11 mouse cellular contexts compared by ENCODE assay signal in genomic region chr7:99618860-99619259, GRCm38 (mm10). TPM values are rescaled to one million over a fixed set of nuclear protein-coding genes. Genes with fewer than 3 reads are reported as not detected.
DNase-seq lines count a peak whose midpoint lies in the region; ATAC-seq and TF ChIP-seq lines count a peak whose summit lies in the region.
"Had no signal": no experiment of that assay in that cellular context is flagged by ENCODE, and none has a peak within 500 bp of the region (broad histone marks: within the 10 kb centered on the region; RNA-seq: fewer than 3 reads in every experiment).

No protein-coding gene starts in this region.

- H3K9ac ChIP-seq in embryonic facial prominence, embryonic 14.5 days (ENCODE audit: low read depth, low read length) = no peak overlapping the region
- H3K9ac ChIP-seq: heart, embryonic 13.5 days had no signal

- H3K4me2 ChIP-seq in embryonic facial prominence, embryonic 14.5 days (ENCODE audit: low read depth, low read length) = no peak overlapping the region
- H3K4me2 ChIP-seq: heart, embryonic 13.5 days had no signal

- WGBS in embryonic facial prominence, embryonic 14.5 days = 9% methylated on average over 3 of the region's 3 CpGs

- no peaks in the 10 kb centered on the region for H3K9me3 ChIP-seq in embryonic facial prominence, embryonic 14.5 days (ENCODE audit: control insufficient read depth, low read length)

- H3K27me3 ChIP-seq in embryonic facial prominence, embryonic 14.5 days (replicated peaks; ENCODE audit: control insufficient read depth, insufficient read depth, low read length) = peaks cover 7% of the 10 kb centered on the region; the same call in 1 of the 2 replicates

- peak; percentile 41 to 48 for DNase-seq in adrenal gland, adult 18-20 months (ENCODE audit: low spot score in 2 of 2)
- no peak for DNase-seq in adrenal gland, postnatal 4 days (ENCODE audit: low spot score in 2 of 2)
- peak; percentile 33 to 51 for DNase-seq in layer of hippocampus, adult 2 months (ENCODE audit: low spot score in 2 of 2)
- DNase-seq in layer of hippocampus, adult 9-10 months (ENCODE audit: low spot score) = no peak
- peak; percentile 38 for DNase-seq in R1 (ENCODE audit: low read depth, low spot score)
- peak; percentile 50 for DNase-seq in embryonic facial prominence, embryonic 14.5 days (ENCODE audit: low spot score)
- peak; percentile 21 for DNase-seq in lung, postnatal 25 days (ENCODE audit: low spot score)
- no peak for DNase-seq in frontal cortex, postnatal 25 days (ENCODE audit: low spot score in 2 of 2)

- no peaks in the 10 kb centered on the region for H3K4me1 ChIP-seq in embryonic facial prominence, embryonic 14.5 days (ENCODE audit: control insufficient read depth, insufficient read depth, low read length)
- H3K4me1 ChIP-seq: heart, embryonic 13.5 days had no signal

- ATAC-seq in embryonic facial prominence, embryonic 14.5 days (ENCODE audit: low read depth) = no peak

- no peak overlapping the region for H3K27ac ChIP-seq in layer of hippocampus, adult 2 months
- H3K27ac ChIP-seq in embryonic facial prominence, embryonic 14.5 days (replicated peaks; ENCODE audit: low read depth, low read length) = no peak overlapping the region
- H3K27ac ChIP-seq: heart, embryonic 13.5 days; macrophage had no signal

- TF ChIP-seq CTCF in layer of hippocampus, adult 2 months (conservative IDR thresholded peaks at IDR 0.05) = peak; percentile 88

- no peaks in the 10 kb centered on the region for H3K36me3 ChIP-seq in embryonic facial prominence, embryonic 14.5 days (ENCODE audit: control insufficient read depth, insufficient read depth, low read length)
- H3K36me3 ChIP-seq: heart, embryonic 13.5 days had no signal

- H3K4me3 ChIP-seq in layer of hippocampus, adult 2 months = no peak overlapping the region
- H3K4me3 ChIP-seq in embryonic facial prominence, embryonic 14.5 days (ENCODE audit: low read depth, low read length) = no peak overlapping the region
- H3K4me3 ChIP-seq: heart, embryonic 13.5 days had no signal

RNA-seq across cellular contexts. Expression of gene Tpbgl, which starts 8.0 kb away (rescaled TPM):
- 10 to 100 TPM; 17.5 to 29.5 TPM for total RNA-seq in adrenal gland, adult 18-20 months (2021)
- 10 to 100 TPM; 12.7 to 14.2 TPM for total RNA-seq in adrenal gland, postnatal 4 days (2021)
- total RNA-seq in layer of hippocampus, adult 2 months (2021) = 1 to 10 TPM; 4.7 to 5.1 TPM
- polyA plus RNA-seq in embryonic facial prominence, embryonic 14.5 days (2014; fragmentation: Nextera tagmentation; extraction: Ambion mirVana) = 2.0 and 2.5 TPM in 2 replicates
- polyA plus RNA-seq: C2C12 had no signal

Comparison
In these comparisons a context has a peak if more than half of its experiments do, and no peak if none do; other contexts are left out.
1. DNase-seq: peak in adrenal gland, adult 18-20 months (2 of 2), layer of hippocampus, adult 2 months (2 of 2), R1 (single experiment), embryonic facial prominence, embryonic 14.5 days (single experiment) and lung, postnatal 25 days (single experiment); none in adrenal gland, postnatal 4 days (0 of 2), layer of hippocampus, adult 9-10 months (single experiment) and frontal cortex, postnatal 25 days (0 of 2).